Mouse (Mus musculus) hematopoietic stem cell, adult 5-6 weeks (primary cell): ENCODE results near the gene Creg2. TPM values are rescaled to one million over a fixed set of nuclear protein-coding genes. Genes with fewer than 3 reads are reported as not detected.
"Not testable (repeated sequence)": the region's sequence is repeated elsewhere in the genome, so short reads cannot be mapped to it uniquely, and the experiment has no call there.

Experiments
- ATAC-seq, 2 experiments: fragments of 125-278 bp in 1 of 2; replicated peaks in 1 of 2; 2 replicates each; pipeline ENCODE4 v1.8.0; 2016 to 2017; ENCODE audit warnings: inconsistent platforms in 2 of 2, mild to moderate bottlenecking in 2 of 2, moderate number of reproducible peaks in 2 of 2, low read depth in 1 of 2, moderate TSS enrichment in 1 of 2; ENCODE audit not compliant: low FRiP score in 2 of 2, poor library complexity in 2 of 2, severe bottlenecking in 2 of 2, insufficient read depth in 1 of 2, low TSS enrichment in 1 of 2
- total RNA-seq: library from RNA; stranded (forward); fragments of 172-1452, 232-1000 nt; gene quantifications from 2 replicates; pipeline ENCODE4 v1.2.3, GENCODE M21; 2017

Creg2 gene
- total RNA-seq, 1 experiment from 2014 or later = not detected

GRCm38 (mm10) chr1:39623106-39623505 is 28.2 kb downstream of the Creg2 start:
- ATAC-seq = no peak

GRCm38 (mm10) chr1:39618524-39618923 is 32.8 kb downstream of the Creg2 start:
- ATAC-seq = no peak

GRCm38 (mm10) chr1:39615526-39615925 is 35.7 kb downstream of the Creg2 start:
- ATAC-seq = no peak

- ATAC-seq = peak; percentile 68 to 82
These were observed 36.6 kb downstream of the Creg2 start for GRCm38 (mm10) chr1:39614462-39615279.

GRCm38 (mm10) chr1:39613061-39613460 is 38.2 kb downstream of the Creg2 start:
- no peak for ATAC-seq

GRCm38 (mm10) chr1:39612491-39612890 is 38.8 kb downstream of the Creg2 start:
- ATAC-seq = no peak

GRCm38 (mm10) chr1:39608534-39608933 is 42.7 kb downstream of the Creg2 start:
- ATAC-seq = peak; percentile 25 to 37; a peak in 2 of 4 replicates

- peak; percentile 60 to 75; a peak in 2 of 4 replicates for ATAC-seq
These were observed 48.8 kb downstream of the Creg2 start for GRCm38 (mm10) chr1:39602477-39602876.

GRCm38 (mm10) chr1:39598726-39599125 is 52.5 kb downstream of the Creg2 start:
- ATAC-seq = no peak

- ATAC-seq = not testable (repeated sequence)
These were observed 54.1 kb downstream of the Creg2 start for GRCm38 (mm10) chr1:39597135-39597534.

- ATAC-seq = no peak
These were observed 57.4 kb downstream of the Creg2 start for GRCm38 (mm10) chr1:39593836-39594235.

- ATAC-seq = no peak
These were observed 59.2 kb downstream of the Creg2 start for GRCm38 (mm10) chr1:39592090-39592489.

GRCm38 (mm10) chr1:39591557-39591956 is 59.7 kb downstream of the Creg2 start:
- not testable (repeated sequence) for ATAC-seq

GRCm38 (mm10) chr1:39590193-39590592 is 61.1 kb downstream of the Creg2 start:
- peak; percentile 46 to 60; a peak in 1 of 4 replicates for ATAC-seq

- no peak for ATAC-seq
These were observed 65.9 kb downstream of the Creg2 start for GRCm38 (mm10) chr1:39585416-39585815.

GRCm38 (mm10) chr1:39583173-39583572 is 68.1 kb downstream of the Creg2 start:
- ATAC-seq = no peak

- no peak for ATAC-seq
These were observed 70.1 kb downstream of the Creg2 start for GRCm38 (mm10) chr1:39581215-39581614.

- peak; percentile 41 to 42; a peak in 2 of 4 replicates for ATAC-seq
These were observed 72.1 kb downstream of the Creg2 start for GRCm38 (mm10) chr1:39579139-39579538.

GRCm38 (mm10) chr1:39578446-39578845 is 72.8 kb downstream of the Creg2 start:
- peak in 1 of 2 experiments; percentile 11; a peak in 1 of 4 replicates for ATAC-seq
